Mouse (Mus musculus): ENCODE measurements around the gene Sema4c.

Sema4c gene

DNA sequence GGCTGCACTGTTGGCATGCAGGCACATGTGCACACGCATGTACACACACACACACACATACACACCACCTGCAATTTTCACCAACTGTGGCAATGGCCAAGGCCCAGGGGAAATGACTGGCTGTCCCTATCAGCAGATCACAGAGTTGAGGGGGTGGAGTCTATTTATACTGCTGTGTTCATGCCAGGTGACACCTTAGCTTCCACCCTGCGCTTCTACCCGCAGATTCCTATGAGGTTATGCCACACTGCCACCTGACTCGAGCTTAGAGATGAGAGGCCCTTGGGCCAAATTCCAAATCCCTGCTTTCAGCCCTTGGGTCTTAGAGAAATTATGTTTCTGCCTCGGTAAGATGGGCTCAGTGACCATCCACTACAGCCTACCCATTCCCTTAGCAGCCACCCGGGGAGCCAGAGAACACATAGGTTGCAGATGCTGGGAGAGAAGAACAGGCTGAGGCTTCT lies 23.5 kb downstream of the Sema4c start:
- no peak for DNase-seq (ENCODE audit: low spot score)

DNA sequence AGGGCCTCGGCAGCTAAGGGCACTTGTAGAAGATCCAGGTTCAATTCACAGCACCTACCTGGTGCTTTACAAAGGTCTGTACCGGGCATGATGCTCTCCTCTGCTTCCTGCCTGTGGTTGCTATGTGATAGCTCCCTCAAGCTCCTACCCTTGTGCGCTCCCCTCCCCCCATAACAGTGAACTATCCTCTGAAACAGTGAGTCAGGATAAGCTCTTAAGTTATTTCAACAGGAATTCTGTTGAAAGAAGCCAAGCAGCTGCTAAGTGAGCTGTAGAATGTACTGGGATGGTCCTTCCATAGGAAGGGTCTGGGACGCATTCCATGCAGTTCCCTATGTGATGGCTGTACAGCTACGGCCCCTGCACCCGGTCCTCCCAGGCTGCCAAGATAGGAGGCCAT lies 24.6 kb downstream of the Sema4c start:
- DNase-seq (ENCODE audit: low spot score) = no peak

DNA sequence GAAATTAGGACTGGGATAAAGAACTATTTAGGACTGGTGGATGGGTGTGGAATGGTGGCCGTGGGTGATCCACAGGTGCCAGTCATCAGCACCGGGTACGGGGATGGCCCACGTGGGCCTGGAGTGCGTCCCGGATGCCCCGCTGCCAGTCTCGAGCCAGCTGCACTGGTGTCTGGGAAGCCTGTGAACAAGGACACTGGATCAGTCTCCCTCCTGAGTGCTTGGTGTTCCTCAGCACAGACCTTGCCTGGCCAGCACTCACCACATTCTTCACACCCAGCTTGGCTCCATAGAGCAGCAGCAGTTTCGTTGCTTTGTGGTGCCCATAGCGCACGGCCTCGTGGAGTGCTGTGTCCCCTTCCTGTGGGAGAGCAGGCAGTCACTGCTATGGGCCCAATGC lies 26.7 kb downstream of the Sema4c start:
- no peak for DNase-seq (ENCODE audit: low spot score)

DNA sequence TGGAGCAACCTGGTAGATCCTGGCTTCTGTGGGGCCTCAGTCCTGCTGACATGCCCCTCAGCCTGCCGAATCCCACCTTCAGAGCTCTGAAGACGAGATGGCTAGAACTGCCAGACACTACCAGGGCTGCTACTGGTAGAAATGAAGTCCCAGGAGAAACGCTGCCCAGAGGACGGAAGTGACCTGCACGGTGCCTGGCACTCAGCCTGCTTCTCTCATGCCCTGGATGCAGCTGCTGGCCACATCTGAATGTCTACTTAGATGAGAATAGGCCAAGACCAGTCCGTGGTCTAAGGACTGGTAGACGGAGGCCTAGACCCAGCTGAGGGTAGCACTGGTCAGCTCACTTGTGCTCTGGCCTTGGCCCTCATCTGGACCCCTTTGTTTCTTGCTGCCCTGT lies 27.2 kb downstream of the Sema4c start:
- no peak for DNase-seq (ENCODE audit: low spot score)

DNA sequence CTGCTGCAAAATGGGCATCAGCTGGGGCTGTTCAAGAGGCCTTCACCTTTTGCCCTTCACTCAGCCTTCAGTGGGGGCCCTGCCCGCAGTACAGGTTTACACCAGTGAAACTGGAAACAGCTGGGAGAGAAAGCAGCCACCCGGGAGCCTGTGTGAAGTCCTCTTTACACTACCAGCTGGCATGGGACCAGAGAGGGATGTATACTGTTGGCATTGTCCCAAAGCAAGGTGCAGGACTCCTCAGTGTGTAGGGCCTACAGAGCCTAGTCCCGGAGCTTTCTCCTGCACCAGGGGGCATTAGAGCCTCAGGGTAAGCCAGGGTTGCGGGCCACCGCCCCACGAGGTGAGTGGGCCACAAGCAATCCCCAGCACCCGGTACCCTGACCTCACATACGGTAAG lies 27.7 kb downstream of the Sema4c start:
- DNase-seq (ENCODE audit: low spot score) = no peak

DNA sequence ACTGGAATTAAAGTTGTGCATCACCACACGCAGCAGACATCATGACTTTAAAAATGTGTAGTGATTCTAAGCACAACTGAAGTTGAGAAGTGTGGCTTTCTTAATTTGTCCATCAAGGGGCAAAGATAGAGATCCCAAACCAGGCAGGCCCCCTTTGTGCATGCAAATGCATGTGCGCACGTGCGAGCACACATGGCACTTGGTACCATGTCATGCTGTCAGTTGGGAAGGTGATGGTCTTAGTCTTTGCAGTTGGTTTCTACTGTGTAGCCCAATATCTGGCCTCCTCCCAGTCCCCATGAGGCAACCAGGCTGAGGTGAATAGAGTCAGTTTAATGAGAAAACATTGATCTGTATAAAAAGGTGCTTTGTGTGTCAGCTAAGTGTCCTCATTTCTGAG lies 28.3 kb downstream of the Sema4c start:
- no peak for DNase-seq (ENCODE audit: low spot score)

DNA sequence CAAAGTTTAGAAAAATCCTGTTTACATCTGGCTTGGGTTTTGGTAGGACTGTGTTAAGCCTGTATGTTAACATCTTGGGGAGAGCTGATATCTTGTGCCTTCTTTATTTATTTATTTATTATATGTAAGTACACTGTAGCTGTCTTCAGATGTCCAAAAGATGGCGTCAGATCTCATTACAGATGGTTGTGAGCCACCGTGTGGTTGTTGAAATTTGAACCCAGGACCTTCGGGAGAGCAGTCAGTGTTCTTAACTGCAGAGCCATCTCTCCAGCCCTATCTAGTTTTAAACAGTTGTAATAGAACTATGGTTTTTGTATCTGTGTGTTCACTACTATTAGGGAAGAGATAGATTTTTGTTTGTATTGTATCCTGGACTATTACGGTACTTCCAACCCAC lies 28.9 kb downstream of the Sema4c start:
- no peak for DNase-seq (ENCODE audit: low spot score)

DNA sequence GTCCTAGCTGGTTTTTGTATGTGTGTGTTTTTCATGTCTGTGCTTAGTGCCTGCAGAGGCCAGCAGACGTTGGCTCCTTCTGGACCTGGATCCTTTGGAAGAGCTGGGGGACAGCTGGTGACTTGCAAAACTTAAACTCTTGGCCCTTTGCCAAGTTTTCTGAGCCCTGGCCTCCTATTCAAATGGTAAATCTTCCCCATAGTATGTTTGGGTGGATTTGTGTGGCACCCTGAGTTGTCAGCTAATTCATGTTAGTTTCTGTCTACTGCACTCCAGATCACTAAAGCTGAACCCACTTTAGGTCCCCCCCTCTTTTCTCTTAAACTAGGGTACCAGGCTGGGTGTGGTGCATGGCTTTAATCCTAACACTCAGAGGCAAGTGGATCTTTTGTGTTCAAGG lies 29.8 kb downstream of the Sema4c start:
- DNase-seq (ENCODE audit: low spot score) = no peak

DNA sequence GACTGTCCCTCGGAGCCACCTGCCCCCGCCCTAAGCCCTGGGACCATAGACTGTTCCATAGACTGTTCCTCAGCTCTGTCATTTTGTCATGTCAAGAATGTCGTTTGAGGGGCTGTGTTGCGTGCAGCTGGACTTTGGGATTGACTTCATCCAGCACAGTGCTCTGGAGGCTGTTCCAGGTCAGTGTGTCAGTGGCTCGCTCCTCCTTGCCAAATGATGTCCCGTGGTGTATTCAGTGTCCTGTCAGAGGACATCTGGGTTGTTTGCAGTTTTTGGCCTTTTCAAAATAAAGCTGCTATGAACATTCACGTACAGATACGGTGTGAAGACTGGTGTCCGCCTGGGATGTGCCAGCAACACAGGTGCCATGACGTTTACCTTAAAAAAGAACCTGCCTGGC lies 31.2 kb downstream of the Sema4c start:
- no peak for DNase-seq (ENCODE audit: low spot score)

DNA sequence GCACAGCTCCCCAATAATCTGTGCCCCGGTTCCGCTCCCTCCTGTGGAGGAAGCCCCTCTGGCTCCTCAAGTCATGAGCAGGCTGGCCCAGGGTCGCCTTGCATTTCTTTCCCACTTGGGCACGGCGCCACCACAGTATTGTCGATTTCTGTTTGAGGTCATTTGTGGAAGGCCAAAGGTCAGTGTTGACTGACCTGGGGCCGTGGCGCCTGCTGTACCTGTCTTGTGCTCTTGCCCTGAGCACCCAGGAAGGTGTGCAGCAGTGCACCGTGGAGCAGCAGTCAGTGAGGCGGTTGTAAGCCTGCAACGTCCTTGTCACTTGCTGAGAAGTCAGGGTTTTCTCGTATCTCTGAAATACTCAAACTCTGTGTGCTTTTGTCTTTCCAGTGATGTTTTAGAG lies 32.4 kb downstream of the Sema4c start:
- DNase-seq (ENCODE audit: low spot score) = no peak

DNA sequence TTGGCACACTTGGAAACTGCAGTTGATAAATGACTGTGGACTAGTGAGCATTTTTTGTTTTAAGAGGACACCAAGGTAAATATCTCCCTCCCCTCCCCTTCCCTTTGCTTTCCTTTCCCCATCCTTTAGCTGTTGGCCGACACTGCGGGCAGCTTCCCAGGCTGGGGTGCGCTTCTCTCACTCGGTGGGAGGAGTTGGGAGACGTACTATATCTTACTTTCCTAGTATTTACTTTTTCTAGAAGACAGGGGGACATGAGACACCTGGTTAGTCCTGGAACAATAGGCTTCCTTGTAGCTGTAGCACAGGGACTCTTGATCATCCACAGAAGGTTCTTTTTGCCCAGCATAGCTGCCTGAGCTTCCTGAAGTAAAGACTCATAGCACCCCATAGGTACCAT lies 34.1 kb downstream of the Sema4c start:
- DNase-seq (ENCODE audit: low spot score) = no peak

DNA sequence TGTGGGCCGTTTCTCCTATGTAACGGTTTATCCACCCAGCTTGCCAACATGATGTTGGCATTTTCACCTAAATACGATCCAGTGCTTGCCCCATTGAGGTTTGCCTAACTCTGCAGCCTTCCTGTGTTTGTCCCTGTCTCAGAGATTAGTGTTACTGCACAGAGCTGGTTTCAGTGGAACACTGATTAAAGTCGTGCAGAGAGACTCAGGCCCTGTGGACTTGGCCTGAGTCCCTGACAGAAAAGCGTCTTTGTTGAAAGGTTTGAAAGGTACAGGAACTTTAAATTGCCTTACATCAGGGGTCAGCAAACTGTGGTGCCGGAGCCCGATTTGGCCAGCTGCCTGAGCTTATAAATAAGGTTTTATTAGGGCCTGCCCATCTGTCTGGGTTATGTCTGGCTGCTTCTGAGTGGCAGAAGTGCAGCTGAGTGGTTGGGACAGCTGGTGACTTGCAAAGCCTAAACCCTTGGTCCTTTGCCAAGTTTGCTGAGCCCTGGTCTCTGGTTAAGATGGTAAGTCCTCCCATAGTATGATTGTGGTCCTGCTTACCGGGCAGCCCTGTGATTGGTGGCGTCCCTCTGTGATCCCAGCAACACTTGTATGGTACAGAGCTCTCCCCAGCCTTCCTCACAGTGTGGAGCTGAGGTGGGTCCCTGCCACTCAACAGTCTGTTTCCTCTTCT lies 34.7 kb downstream of the Sema4c start:
- no peak for DNase-seq (ENCODE audit: low spot score)

DNA sequence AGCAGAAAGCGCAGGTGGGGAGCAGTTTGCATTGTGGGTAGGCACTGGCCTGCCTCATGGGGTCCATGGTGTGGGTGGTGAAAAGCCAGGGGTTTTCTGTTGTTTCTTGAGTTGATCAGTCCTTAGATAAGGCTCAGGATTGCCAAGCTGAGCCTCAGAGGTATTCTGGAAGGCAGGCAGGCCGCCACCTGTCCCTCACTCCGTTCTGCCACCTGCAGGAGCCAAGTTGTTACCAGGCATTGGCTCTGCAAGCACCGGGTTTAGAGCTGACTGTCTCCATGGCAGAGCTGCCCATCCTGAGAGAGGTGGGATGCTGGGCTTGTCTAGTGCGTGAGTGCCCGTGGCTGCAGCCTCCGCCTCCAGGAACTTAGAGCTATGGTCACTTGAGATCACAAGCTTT lies 35.9 kb downstream of the Sema4c start:
- DNase-seq (ENCODE audit: low spot score) = no peak

DNA sequence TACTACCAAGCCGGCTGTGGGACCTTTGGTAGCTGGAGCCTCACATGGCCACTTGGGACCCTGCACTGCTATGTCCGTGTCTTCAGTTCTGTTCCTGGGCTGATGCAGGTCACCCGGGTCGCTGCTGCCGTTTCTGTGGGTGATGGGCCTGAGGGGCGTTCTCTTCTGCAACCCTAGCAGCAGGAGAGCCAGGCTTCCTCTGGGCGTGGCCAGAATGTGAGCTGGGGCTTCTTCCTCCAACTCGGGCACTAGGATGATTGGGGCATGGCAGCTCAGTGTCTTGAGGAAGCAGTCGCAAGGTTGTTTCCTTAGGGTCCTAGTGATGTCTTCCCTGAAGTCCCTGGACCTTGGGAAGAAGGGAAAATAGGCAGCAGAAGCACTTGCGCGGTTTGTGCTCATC lies 38.5 kb downstream of the Sema4c start:
- no peak for DNase-seq (ENCODE audit: low spot score)

DNA sequence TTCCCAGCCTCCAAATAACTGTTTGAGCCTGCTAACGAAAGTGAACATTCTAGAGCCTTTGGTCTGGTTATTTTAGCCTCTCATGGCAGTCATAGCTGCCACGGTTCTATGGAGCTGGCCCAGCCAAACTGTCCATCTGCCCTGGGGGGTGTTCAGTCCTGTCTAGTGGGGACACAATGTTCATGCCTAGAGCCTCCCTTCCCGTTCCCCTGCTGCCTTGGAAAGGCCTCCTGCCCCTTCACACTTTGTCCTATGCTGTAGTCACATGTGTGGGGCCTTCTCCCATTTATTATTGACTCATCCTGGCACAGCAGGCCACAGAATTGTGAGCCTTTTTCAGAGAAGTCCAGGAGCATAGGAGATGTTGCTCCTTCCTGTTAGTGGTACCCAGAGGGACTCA lies 39.9 kb downstream of the Sema4c start:
- no peak for DNase-seq (ENCODE audit: low spot score)

DNA sequence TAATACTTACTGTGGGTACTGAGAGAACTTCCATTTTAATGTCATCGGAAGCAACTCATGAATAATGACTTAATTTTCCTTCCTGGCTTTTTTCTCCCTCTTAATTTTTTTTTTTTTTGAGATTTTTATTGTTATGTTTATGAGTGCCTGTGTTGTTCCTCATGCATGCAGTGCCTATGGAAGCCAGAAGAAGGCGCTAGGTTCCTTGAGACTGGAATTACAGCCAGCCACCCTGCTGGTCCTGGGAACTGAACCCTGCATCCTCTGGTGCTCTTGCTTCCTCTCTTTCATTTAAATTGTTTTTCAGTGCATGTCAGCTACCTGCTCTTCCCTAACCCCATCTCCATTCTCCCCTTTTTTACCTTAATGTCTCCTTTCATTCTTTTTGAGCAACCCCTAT lies 44.4 kb downstream of the Sema4c start:
- no peak for DNase-seq (ENCODE audit: low spot score)

DNA sequence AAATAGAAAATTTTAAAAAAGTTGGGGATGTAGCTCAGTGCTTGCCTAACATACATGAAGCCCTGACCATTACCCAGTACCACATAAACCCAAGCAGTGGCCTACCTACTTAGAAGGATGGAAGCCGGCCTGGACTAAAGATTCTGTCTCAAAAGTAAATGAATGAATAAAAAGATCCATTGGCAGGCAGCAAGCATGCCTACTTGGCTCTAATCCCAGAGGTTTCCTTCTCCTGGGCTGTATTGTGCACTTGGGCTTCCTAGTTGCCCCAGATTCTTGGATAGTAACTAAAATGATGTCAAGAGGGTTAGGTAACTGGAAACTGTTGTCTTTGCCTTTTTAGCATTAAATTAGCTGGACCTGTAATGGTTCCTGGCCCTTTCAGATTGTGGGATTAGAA lies 44.8 kb downstream of the Sema4c start:
- DNase-seq (ENCODE audit: low spot score) = no peak

DNA sequence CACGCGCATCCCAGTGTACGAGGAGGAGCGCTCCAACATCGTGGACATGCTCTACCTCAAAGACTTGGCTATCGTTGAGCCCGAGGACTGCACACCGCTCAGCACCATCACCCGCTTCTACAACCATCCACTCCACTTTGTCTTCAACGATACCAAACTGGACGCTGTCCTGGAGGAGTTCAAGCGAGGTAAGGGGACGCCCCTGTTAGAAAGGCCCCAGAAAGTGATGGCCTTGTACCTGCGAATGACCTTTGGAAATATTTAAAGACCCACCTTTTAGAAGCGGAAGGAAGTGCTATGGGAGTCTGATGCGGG lies 45.2 kb downstream of the Sema4c start:
- no peak for DNase-seq (ENCODE audit: low spot score)

DNA sequence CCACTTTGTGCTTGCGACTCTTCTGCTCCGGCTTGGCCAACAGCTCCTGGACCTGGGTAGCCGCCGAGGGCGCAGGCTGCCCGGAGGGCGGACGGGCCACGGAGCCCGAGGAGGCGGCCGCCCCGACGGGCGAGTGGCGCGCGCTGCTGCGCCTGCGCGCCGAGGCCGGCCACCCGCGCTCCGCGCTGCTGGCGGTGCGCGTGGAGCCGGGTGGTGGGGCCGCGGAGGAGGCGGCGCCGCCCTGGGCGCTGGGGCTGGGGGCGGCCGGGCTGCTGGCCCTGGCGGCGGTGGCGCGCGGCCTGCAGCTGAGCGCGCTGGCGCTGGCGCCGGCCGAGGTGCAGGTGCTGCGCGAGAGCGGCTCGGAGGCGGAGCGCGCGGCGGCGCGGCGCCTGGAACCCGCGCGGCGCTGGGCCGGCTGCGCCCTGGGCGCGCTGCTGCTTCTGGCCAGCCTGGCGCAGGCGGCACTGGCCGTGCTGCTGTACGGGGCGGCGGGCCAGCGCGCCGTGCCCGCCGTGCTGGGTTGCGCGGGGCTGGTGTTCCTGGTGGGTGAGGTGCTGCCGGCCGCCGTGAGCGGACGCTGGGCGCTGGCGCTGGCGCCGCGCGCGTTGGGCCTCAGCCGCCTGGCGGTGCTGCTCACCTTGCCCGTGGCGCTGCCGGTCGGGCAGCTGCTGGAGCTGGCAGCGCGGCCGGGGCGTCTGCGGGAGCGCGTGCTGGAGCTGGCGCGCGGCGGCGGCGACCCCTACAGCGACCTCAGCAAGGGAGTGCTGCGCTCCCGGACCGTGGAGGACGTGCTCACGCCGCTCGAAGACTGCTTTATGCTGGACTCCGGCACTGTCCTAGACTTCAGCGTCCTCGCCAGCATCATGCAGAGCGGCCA lies 45.8 kb downstream of the Sema4c start:
- DNase-seq (ENCODE audit: low spot score) = peak; percentile 44

DNA sequence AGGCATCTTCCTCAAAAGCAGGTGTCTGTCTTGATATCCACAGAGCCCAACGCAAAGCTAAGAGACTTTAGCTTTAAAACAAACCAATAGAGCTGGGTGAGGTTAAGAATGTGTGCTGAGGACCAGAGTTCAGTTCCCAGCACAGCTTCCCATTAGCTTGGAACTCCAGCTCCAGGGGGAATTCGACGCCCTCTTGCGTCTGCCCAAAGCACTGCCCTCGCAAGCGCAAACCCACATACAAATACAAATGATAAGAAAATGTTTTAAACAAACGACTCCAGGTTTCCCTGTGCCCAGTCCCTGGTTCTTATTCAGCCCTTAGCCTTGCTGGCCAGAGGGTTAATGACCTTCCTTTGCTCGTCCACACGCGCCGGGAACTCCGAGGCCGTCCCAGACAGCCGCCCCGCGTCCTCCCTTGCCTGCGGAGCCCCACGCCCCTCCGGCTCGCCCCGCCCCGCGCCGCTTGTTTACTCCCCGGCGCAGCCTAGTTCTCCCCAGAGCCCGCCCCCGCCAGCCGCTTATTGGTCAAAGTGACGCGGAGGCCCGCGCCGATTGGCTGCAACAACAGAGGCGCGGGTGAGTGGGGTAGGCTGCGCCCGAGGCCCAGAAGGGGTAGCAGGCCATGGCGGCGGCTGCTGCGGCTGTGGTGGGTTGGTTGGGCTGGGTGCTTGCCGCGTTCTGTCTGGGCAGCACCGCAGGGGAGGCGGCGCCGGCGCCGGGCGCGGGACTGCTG lies 46.7 kb downstream of the Sema4c start, which contains the start of gene Cnnm3:
Gene Cnnm3 (plus strand): TSS at position 579 of the 733 bp plus-strand sequence.
- peak; percentile 98 for DNase-seq (ENCODE audit: low spot score)

DNA sequence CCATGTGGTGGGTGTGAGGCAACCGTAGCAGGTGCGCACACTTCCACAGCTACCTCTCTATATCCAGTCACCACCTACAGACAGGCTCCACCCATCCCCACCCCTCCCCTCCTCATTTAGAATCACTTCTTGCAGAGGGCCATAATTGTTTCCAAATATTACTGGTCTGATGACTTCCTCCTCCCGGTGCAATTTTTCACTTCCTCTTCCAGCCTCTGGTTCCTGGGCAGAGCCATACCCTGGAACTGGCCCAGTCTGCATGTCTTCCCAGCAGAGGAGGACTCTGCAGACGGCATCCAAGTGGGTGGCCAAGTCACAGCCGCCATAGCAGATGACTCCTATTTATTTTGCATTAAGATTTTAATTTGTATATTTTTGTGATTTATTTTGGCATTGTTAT lies 49.9 kb downstream of the Sema4c start:
- DNase-seq (ENCODE audit: low spot score) = no peak

DNA sequence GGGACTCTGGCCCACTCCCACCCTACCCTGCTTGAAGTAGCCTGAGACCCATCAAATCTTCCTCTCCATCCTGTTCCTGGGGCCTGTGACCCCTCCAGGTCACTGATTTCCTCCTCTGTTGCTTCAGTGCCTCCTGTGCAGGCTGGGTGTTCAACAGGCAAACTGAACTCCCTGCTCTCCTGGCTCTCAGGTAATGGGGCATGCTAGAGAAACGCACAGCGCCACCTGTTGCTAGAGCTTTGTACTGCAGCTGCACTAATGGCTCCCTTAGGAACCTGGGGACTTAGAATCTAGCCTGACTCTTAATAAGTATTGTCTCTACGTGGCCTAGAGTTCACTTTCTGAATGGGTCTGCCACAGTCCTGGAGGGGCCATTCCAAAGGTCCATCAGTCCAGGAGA lies 56.9 kb downstream of the Sema4c start:
- peak; percentile 64 for DNase-seq (ENCODE audit: low spot score)

All from T-cell, adult 2 months (primary cell).